Mouse (Mus musculus) thymus, adult 2 months (tissue): Measurements from ENCODE around the gene Psmg1.

Experiments used
- CTCF ChIP-seq: fragments of 200-500 bp; IDR thresholded peaks from 2 replicates; pipeline ENCODE4 v1.5.1; 2012; ENCODE audit warnings: mild to moderate bottlenecking, control low read depth, low read length, moderate library complexity, borderline replicate concordance; ENCODE audit not compliant: control insufficient read depth, poor library complexity, insufficient read depth; ENCODE audit errors: extremely low read depth
- POLR2A ChIP-seq: fragments of 200-500 bp; IDR thresholded peaks from 2 replicates; pipeline ENCODE4 v1.6.1; 2012; ENCODE audit warnings: mild to moderate bottlenecking, low read length, control low read depth, moderate library complexity; ENCODE audit not compliant: control insufficient read depth, poor library complexity, insufficient read depth; ENCODE audit errors: extremely low read depth

- TF ChIP-seq POLR2A (no peak), CTCF (no peak)
Observed at GRCm38 (mm10) chr16:95955716-95956346, 34.9 kb downstream of the Psmg1 start.
